ENCODE assay signal across 8 mouse cellular contexts in the genomic region with DNA sequence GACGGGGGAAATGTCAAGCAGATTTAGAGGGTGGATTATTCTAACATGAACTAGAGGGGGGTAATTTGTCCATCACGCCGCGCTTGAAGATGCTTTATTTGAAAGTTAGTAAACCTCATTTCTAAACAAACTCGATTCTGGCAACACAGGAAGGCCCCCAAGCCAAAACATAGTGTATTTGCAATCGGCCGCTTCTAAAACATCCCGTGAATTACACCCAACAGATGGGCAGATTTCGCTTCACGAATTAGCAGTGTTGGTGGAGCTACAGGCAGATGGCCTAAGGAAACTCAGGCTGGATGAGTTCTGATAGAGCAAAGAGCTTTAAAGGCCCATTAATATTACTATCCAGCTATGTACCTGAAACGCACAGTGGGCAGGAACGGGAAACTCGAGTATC. TPM values are rescaled to one million over a fixed set of nuclear protein-coding genes. Genes with fewer than 3 reads are reported as not detected.
A peak's percentile ranks its signal among the peaks of the same experiment; 100 is the strongest.
DNase-seq lines count a peak whose midpoint lies in the region; ATAC-seq lines count a peak whose summit lies in the region.
"Had no signal": no experiment of that assay in that cellular context is flagged by ENCODE, and none has a peak within 500 bp of the region (broad histone marks: within the 10 kb centered on the region; RNA-seq: fewer than 3 reads in every experiment).

No protein-coding gene starts in this region.

- ATAC-seq in heart, embryonic 13.5 days (ENCODE audit: extremely low read depth, insufficient number of reproducible peaks, low FRiP score, low TSS enrichment) = no peak
- ATAC-seq in embryonic facial prominence, embryonic 14.5 days (ENCODE audit: low read depth) = no peak
- peak; percentile 26; the same call in 1 of the 2 replicates for ATAC-seq in lung, embryonic 16.5 days (ENCODE audit: low read depth)

- no peaks in the 10 kb centered on the region for H3K9me3 ChIP-seq in heart, embryonic 13.5 days
- no peaks in the 10 kb centered on the region for H3K9me3 ChIP-seq in embryonic facial prominence, embryonic 14.5 days (ENCODE audit: control insufficient read depth, low read length)
- H3K9me3 ChIP-seq in lung, embryonic 16.5 days (ENCODE audit: control insufficient read depth, low read length) = no peaks in the 10 kb centered on the region

- H3K4me3 ChIP-seq in heart, embryonic 13.5 days = peak overlapping the region; percentile 86
- no peak overlapping the region for H3K4me3 ChIP-seq in embryonic facial prominence, embryonic 14.5 days (ENCODE audit: low read depth, low read length)
- H3K4me3 ChIP-seq in lung, embryonic 16.5 days (ENCODE audit: low read length) = 0 out of 2 replicates have a peak overlapping the region, but pooled peaks have one; percentile 5

- H3K4me2 ChIP-seq in heart, embryonic 13.5 days = peak overlapping the region; percentile 80
- 0 out of 2 replicates have a peak overlapping the region, but pooled peaks have one; percentile 13 for H3K4me2 ChIP-seq in embryonic facial prominence, embryonic 14.5 days (ENCODE audit: low read depth, low read length)
- peak overlapping the region; percentile 25 for H3K4me2 ChIP-seq in lung, embryonic 16.5 days (ENCODE audit: low read depth, low read length)

- peak overlapping the region; percentile 99 for H3K9ac ChIP-seq in heart, embryonic 13.5 days
- no peak overlapping the region for H3K9ac ChIP-seq in embryonic facial prominence, embryonic 14.5 days (ENCODE audit: low read depth, low read length)
- no peak overlapping the region for H3K9ac ChIP-seq in lung, embryonic 16.5 days (ENCODE audit: low read length)

- peaks cover 7% of the 10 kb centered on the region for H3K36me3 ChIP-seq in heart, embryonic 13.5 days
- no peaks in the 10 kb centered on the region for H3K36me3 ChIP-seq in embryonic facial prominence, embryonic 14.5 days (ENCODE audit: control insufficient read depth, insufficient read depth, low read length)
- H3K36me3 ChIP-seq in lung, embryonic 16.5 days (ENCODE audit: control insufficient read depth, insufficient read depth, low read length) = no peaks in the 10 kb centered on the region

- WGBS in heart, embryonic 13.5 days = 64% methylated on average over 13 of the region's 13 CpGs
- 48% methylated on average over 13 of the region's 13 CpGs for WGBS in embryonic facial prominence, embryonic 14.5 days
- WGBS in lung, embryonic 16.5 days = 30% methylated on average over 13 of the region's 13 CpGs

- intact Hi-C loops in heart, postnatal 25 days (cut with DNase I) = no loop called here
- intact Hi-C loops in left cerebral cortex, postnatal 10 days (cut with DNase I) = no loop called here

- H3K4me1 ChIP-seq in heart, embryonic 13.5 days = peaks cover 56% of the 10 kb centered on the region
- peaks cover 10% of the 10 kb centered on the region for H3K4me1 ChIP-seq in embryonic facial prominence, embryonic 14.5 days (ENCODE audit: control insufficient read depth, insufficient read depth, low read length)
- H3K4me1 ChIP-seq in lung, embryonic 16.5 days (replicated peaks; ENCODE audit: control insufficient read depth, insufficient read depth, low read length) = peaks cover 39% of the 10 kb centered on the region

- H3K27me3 ChIP-seq in heart, embryonic 13.5 days (replicated peaks) = no peaks in the 10 kb centered on the region
- no peaks in the 10 kb centered on the region for H3K27me3 ChIP-seq in embryonic facial prominence, embryonic 14.5 days (replicated peaks; ENCODE audit: control insufficient read depth, insufficient read depth, low read length)
- no peaks in the 10 kb centered on the region for H3K27me3 ChIP-seq in lung, embryonic 16.5 days (ENCODE audit: control insufficient read depth, insufficient read depth, low read depth, low read length)

- H3K27ac ChIP-seq in heart, embryonic 13.5 days (replicated peaks) = peak overlapping the region; percentile 97
- no peak overlapping the region for H3K27ac ChIP-seq in embryonic facial prominence, embryonic 14.5 days (replicated peaks; ENCODE audit: low read depth, low read length)
- peak overlapping the region; percentile 34; the same call in 1 of the 2 replicates for H3K27ac ChIP-seq in lung, embryonic 16.5 days (ENCODE audit: low read length)
- H3K27ac ChIP-seq: kidney, postnatal 0 days had no signal

- no peak for DNase-seq in heart, postnatal 25 days (ENCODE audit: low spot score)
- DNase-seq in brain, adult 2 months (ENCODE audit: low read depth, low spot score) = peak; percentile 44
- no peak for DNase-seq in embryonic facial prominence, embryonic 14.5 days (ENCODE audit: low spot score)
- DNase-seq in cerebellum, adult 9-11 months = no peak
- DNase-seq in left cerebral cortex, postnatal 10 days (ENCODE audit: extremely low spot score in 1 of 2, low spot score in 2 of 2) = no peak

RNA-seq across cellular contexts. Expression of gene Msrb3, which starts 1.2 kb away (rescaled TPM):
- polyA plus RNA-seq in heart, embryonic 13.5 days (2015; fragmentation: Nextera tagmentation; extraction: Ambion mirVana) = 20.6 and 24.8 TPM in 2 replicates
- total RNA-seq in heart, postnatal 25 days (2021) = 100 to 1,000 TPM; 101 to 106 TPM
- 10.1 and 13.6 TPM in 2 replicates for polyA plus RNA-seq in embryonic facial prominence, embryonic 14.5 days (2014; fragmentation: Nextera tagmentation; extraction: Ambion mirVana)
- 12.4 and 14.0 TPM in 2 replicates for polyA plus RNA-seq in lung, embryonic 16.5 days (2015; fragmentation: Nextera tagmentation; extraction: Ambion mirVana)
- 1 to 10 TPM; 4.2 to 4.3 TPM for total RNA-seq in left cerebral cortex, postnatal 10 days (2021)

Comparison
In these comparisons a context has a peak if more than half of its experiments do, and no peak if none do; other contexts are left out.
1. H3K4me2 ChIP-seq: peak in every context shown above with its lines; median percentile 80 in heart, embryonic 13.5 days; 25 in lung, embryonic 16.5 days; 13 in embryonic facial prominence, embryonic 14.5 days.